Mouse (Mus musculus): Measurements from ENCODE around the gene Aim2.

- TF ChIP-seq CTCF (IDR thresholded peaks at IDR 0.05) (no peak), POLR2A (IDR thresholded peaks at IDR 0.05; ENCODE audit: insufficient read depth, low read depth, low read length) (no peak), EP300 (IDR thresholded peaks at IDR 0.05; ENCODE audit: insufficient read depth, low read depth, low read length) (no peak)
These were observed 17.1 kb upstream of the Aim2 start, which contains the start of gene Ackr1 for GRCm38 (mm10) chr1:173333312-173334253.

Data from heart, adult 2 months (tissue).